Mouse (Mus musculus) testis, adult 2 months (tissue): ENCODE measurements around the gene Skap1.

Experiments used
- CTCF ChIP-seq: fragments of 200-500 bp; IDR thresholded peaks from 2 replicates; pipeline ENCODE4 v1.5.1; 2012; ENCODE audit warnings: low read depth, mild to moderate bottlenecking, inconsistent platforms, low read length, moderate library complexity; ENCODE audit not compliant: control insufficient read depth, insufficient read depth, insufficient replicate concordance
- POLR2A ChIP-seq: fragments of 200-500 bp; IDR thresholded peaks from 2 replicates; pipeline ENCODE4 v1.6.1; 2012; ENCODE audit warnings: low read depth, mild to moderate bottlenecking, inconsistent platforms, low read length, moderate library complexity; ENCODE audit not compliant: control insufficient read depth

- TF ChIP-seq POLR2A (no peak), CTCF (peak; percentile 97)
These were observed 25.6 kb upstream of the Skap1 start for GRCm38 (mm10) chr11:96438787-96439186.
